Mouse (Mus musculus): ENCODE results near the gene Pdcd4.

DNA sequence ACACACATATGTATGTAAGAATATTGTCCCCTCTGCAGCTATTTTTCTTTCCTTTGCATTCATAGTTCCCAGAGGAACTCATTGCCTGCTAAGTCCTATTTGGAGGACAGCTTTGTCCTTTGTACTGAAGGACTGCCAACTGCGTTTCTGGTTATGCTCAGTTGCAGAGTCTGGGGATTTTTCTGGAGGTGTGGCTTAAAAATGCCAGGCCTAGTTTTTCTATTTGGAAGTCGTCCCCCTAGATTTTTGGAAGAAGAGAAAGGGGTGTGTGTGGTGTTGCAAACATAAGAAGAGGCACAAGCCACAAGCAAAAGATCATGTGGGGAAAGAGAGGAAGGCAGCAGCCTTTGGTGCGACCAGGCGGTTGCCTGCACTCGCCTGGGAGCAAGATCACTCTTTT, 6.0 kb downstream of the Pdcd4 start:
- TF ChIP-seq CTCF (IDR thresholded peaks at IDR 0.05; ENCODE audit: insufficient read depth, low read length) = no peak
- TF ChIP-seq POLR2A (IDR thresholded peaks at IDR 0.05; ENCODE audit: borderline replicate concordance, extremely low read depth, low read depth, low read length) = no peak
